Mouse (Mus musculus) liver, embryonic 14.5 days (tissue): Measurements from ENCODE around the gene Sesn2. TPM values are rescaled to one million over a fixed set of nuclear protein-coding genes. Genes with fewer than 3 reads are reported as not detected.

ENCODE experiments used
- ATAC-seq: fragments of 200-750 bp; cut with Nextera tagmentation; 2 replicates; pipeline ENCODE4 v1.8.0; 2017; ENCODE audit warnings: moderate number of reproducible peaks, mild to moderate bottlenecking, moderate library complexity; ENCODE audit not compliant: insufficient read depth
- DNase-seq, 3 experiments: peaks; one replicate each; pipeline ENCODE4 v3.0.0-alpha.2; 2012 to 2013; ENCODE audit warnings: low read depth in 3 of 3, low spot score in 3 of 3
- H3K27ac ChIP-seq: fragments of 300-500 bp; sonication (generic); 2 replicates; pipeline ENCODE4 v1.5.1; 2014; ENCODE audit warnings: moderate library complexity, mild to moderate bottlenecking, control low read depth, inconsistent platforms
- H3K27me3 ChIP-seq: fragments of 300-500 bp; sonication (generic); 2 replicates; pipeline ENCODE4 v1.6.1; 2014; ENCODE audit warnings: mild to moderate bottlenecking, low read length, moderate library complexity; ENCODE audit not compliant: control insufficient read depth, insufficient read depth
- H3K36me3 ChIP-seq: fragments of 300-500 bp; sonication (generic); replicated peaks from 2 replicates; pipeline ENCODE4 v1.6.1; 2014; ENCODE audit warnings: low read depth; ENCODE audit not compliant: control insufficient read depth, insufficient read depth
- H3K4me1 ChIP-seq, 2 experiments: fragments of 200-500 bp in 1 of 2; fragments of 300-500 bp in 1 of 2; sonication (generic) in 1 of 2; replicated peaks; 2 replicates each; pipeline ENCODE4 v1.6.1; 2012 to 2014; ENCODE audit warnings: antibody characterized with exemption in 1 of 2, inconsistent platforms in 1 of 2, low read length in 1 of 2; ENCODE audit not compliant: control insufficient read depth in 2 of 2, insufficient read depth in 2 of 2
- H3K4me2 ChIP-seq: fragments of 300-500 bp; sonication (generic); 2 replicates; pipeline ENCODE4 v1.6.1; 2014; ENCODE audit warnings: low read depth, mild to moderate bottlenecking, control low read depth, moderate library complexity
- H3K4me3 ChIP-seq, 2 experiments: fragments of 200-500 bp in 1 of 2; fragments of 300-500 bp in 1 of 2; sonication (generic) in 1 of 2; 2 replicates each; pipeline ENCODE4 v1.5.1; 2012 to 2014; ENCODE audit warnings: low read depth in 2 of 2, low read length in 2 of 2, mild to moderate bottlenecking in 2 of 2, control low read depth in 1 of 2, inconsistent platforms in 1 of 2, moderate library complexity in 1 of 2; ENCODE audit not compliant: insufficient read depth in 1 of 2
- H3K9ac ChIP-seq: fragments of 300-500 bp; sonication (generic); replicated peaks from 2 replicates; pipeline ENCODE4 v1.6.1; 2014; ENCODE audit warnings: mild to moderate bottlenecking, control low read depth, moderate library complexity
- H3K9me3 ChIP-seq: fragments of 300-500 bp; sonication (generic); 2 replicates; pipeline ENCODE4 v1.6.1; 2016; ENCODE audit warnings: low read length, mixed read lengths; ENCODE audit not compliant: control insufficient read depth
- CTCF ChIP-seq: IDR thresholded peaks from 2 replicates; pipeline ENCODE4 v1.5.1; 2016; ENCODE audit warnings: antibody characterized with exemption, low read depth, control low read depth
- EP300 ChIP-seq: IDR thresholded peaks from 2 replicates; pipeline ENCODE4 v1.6.1; 2016; ENCODE audit warnings: antibody characterized with exemption, low read depth
- WGBS: fragments of 180-500 bp; shearing (Covaris S2); extraction: QIAGEN DNeasy Blood & Tissue Kit; methylation state at CpG from one replicate; pipeline ENCODE4 v1.1.7; 2014; ENCODE audit not compliant: insufficient replicate concordance; 5-methylcytosine and 5-hydroxymethylcytosine counted together
- polyA plus RNA-seq, 2 experiments: library from polyadenylated mRNA; depleted of rRNA in 1 of 2; stranded (reverse) in 1 of 2; unstranded in 1 of 2; fragments of >200 nt; fragmentation: Nextera tagmentation in 1 of 2; extraction: Ambion mirVana in 1 of 2; gene quantifications; 2 replicates each; pipeline versions ENCODE4 v1.2.1 to v1.2.3; 2012 to 2014

Sesn2 gene
- polyA plus RNA-seq, 2 experiments: 3.3 to 3.4 TPM

GRCm38 (mm10) chr4:132460225-132460624 is 50.1 kb downstream of the Sesn2 start:
- Histone ChIP-seq H3K36me3 (peaks cover 45% of the 10 kb centered on the region), H3K4me2 (no peak overlapping the region), H3K9me3 (no peaks in the 10 kb centered on the region), H3K4me3 (no peak overlapping the region), H3K27ac (no peak overlapping the region), H3K27me3 (no peaks in the 10 kb centered on the region), H3K9ac (no peak overlapping the region), H3K4me1 (peaks cover 6 to 7% of the 10 kb centered on the region in 2 experiments)
- WGBS: 80% methylated on average over 8 of the region's 8 CpGs
- TF ChIP-seq EP300 (no peak), CTCF (no peak)
- no peak for ATAC-seq
- DNase-seq: no peak

- peaks cover 36% of the 10 kb centered on the region for H3K36me3 ChIP-seq
- no peak overlapping the region; the same call in 1 of the 2 replicates for H3K9ac ChIP-seq
- DNase-seq (no peak), ATAC-seq (no peak)
- H3K27ac ChIP-seq: no peak overlapping the region
- WGBS: 84% methylated on average over 6 of the region's 6 CpGs
- no peaks in the 10 kb centered on the region for H3K9me3 ChIP-seq
- H3K4me2 ChIP-seq: no peak overlapping the region
- H3K27me3 ChIP-seq: no peaks in the 10 kb centered on the region
- H3K4me3 ChIP-seq: no peak overlapping the region
- H3K4me1 ChIP-seq: no peaks in the 10 kb centered on the region
- TF ChIP-seq CTCF (no peak), EP300 (no peak)
Measured at GRCm38 (mm10) chr4:132455561-132455960, 54.7 kb downstream of the Sesn2 start.

- H3K4me1 ChIP-seq: no peaks in the 10 kb centered on the region
- H3K9ac ChIP-seq: no peak overlapping the region
- no peak overlapping the region for H3K4me2 ChIP-seq
- DNase-seq (no peak), ATAC-seq (no peak)
- no peak overlapping the region for H3K27ac ChIP-seq
- peaks cover 32% of the 10 kb centered on the region for H3K36me3 ChIP-seq
- H3K27me3 ChIP-seq: no peaks in the 10 kb centered on the region
- no peak overlapping the region for H3K4me3 ChIP-seq
- no peak for TF ChIP-seq EP300
- no peak for TF ChIP-seq CTCF
- 83% methylated on average over 3 of the region's 3 CpGs for WGBS
- no peaks in the 10 kb centered on the region for H3K9me3 ChIP-seq
Measured at GRCm38 (mm10) chr4:132455146-132455545, 55.2 kb downstream of the Sesn2 start.

GRCm38 (mm10) chr4:132454216-132454615 is 56.1 kb downstream of the Sesn2 start:
- Histone ChIP-seq H3K9ac (no peak overlapping the region), H3K4me1 (peaks cover 4 to 5% of the 10 kb centered on the region in 2 experiments; a peak in 3 of 4 replicates), H3K36me3 (peaks cover 22% of the 10 kb centered on the region), H3K27ac (no peak overlapping the region), H3K4me3 (no peak overlapping the region), H3K27me3 (no peaks in the 10 kb centered on the region), H3K4me2 (no peak overlapping the region), H3K9me3 (no peaks in the 10 kb centered on the region)
- 74% methylated on average over 6 of the region's 6 CpGs for WGBS
- no peak for TF ChIP-seq EP300
- TF ChIP-seq CTCF: peak; percentile 20; the same call in 1 of the 2 replicates
- DNase-seq: no peak
- no peak for ATAC-seq

- no peak overlapping the region for H3K4me2 ChIP-seq
- H3K9me3 ChIP-seq: no peaks in the 10 kb centered on the region
- H3K27ac ChIP-seq: no peak overlapping the region
- H3K9ac ChIP-seq: no peak overlapping the region
- ATAC-seq: no peak
- WGBS: 55% methylated on average over 3 of the region's 3 CpGs
- no peak for DNase-seq
- no peak for TF ChIP-seq CTCF
- TF ChIP-seq EP300: no peak
- peaks cover 4 to 5% of the 10 kb centered on the region in 2 experiments; a peak in 3 of 4 replicates for H3K4me1 ChIP-seq
- no peaks in the 10 kb centered on the region for H3K27me3 ChIP-seq
- no peaks in the 10 kb centered on the region for H3K36me3 ChIP-seq
- H3K4me3 ChIP-seq: no peak overlapping the region
Measured at GRCm38 (mm10) chr4:132449778-132450177, 60.5 kb downstream of the Sesn2 start.
